Comparison of ENCODE assay signal across 8 mouse cellular contexts in the genomic region with DNA sequence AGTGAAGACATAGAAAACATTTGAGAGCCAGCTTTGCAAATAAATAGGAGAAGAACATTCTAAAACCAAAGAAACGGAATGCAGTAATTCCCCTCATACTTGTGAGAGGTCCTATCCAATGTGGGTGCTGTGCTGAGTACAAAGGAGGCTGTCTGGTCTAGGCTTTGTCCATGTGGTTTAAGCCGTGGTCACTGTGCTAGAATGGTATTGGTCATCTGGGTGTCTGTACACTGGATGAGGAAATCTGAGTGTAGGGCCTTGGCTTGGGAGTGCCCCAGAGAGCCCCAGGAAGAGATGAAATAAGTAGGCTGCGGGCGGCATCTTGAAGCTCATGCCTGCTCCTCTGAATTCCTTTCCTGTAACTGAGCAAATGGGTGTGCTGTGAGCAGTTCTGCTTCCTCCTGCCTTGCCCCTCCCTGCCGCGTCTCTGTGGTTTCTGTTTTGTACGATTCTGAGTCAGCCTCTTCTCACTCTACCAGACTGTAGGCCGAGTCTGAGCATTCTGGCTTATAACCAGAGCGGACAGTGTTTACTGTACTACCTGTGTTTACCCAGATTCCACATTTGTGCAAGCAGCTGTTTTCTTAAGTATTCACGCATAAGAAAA.
A peak's percentile ranks its signal among the peaks of the same experiment; 100 is the strongest.
DNase-seq lines count a peak whose midpoint lies in the region; ATAC-seq lines count a peak whose summit lies in the region.

No protein-coding gene starts in this region.

- ATAC-seq in embryonic facial prominence, embryonic 13.5 days (ENCODE audit: insufficient number of reproducible peaks, insufficient read depth, low FRiP score, low TSS enrichment, low read depth): no peak
- ATAC-seq in CD4-positive, CD25-positive, alpha-beta regulatory T cell, adult 4 months: peak; percentile 98
- ATAC-seq in hindbrain, embryonic 15.5 days (ENCODE audit: low FRiP score, low read depth): no peak
- ATAC-seq in liver, embryonic 15.5 days (ENCODE audit: insufficient read depth): peak; percentile 70

- DNase-seq in embryonic facial prominence, embryonic 10.5 days (ENCODE audit: low spot score): no peak
- peak; percentile 58 for DNase-seq in c-Kit-positive CD71-positive TER-119-positive erythroid progenitor cells, embryonic 14.5 days (ENCODE audit: low spot score)
- DNase-seq in right cerebral cortex, postnatal 25 days: peak; percentile 54
- no peak for DNase-seq in testis, postnatal 10 days (ENCODE audit: low spot score)

- 74% methylated on average over 10 of the region's 10 CpGs for WGBS in embryonic facial prominence, embryonic 13.5 days
- 86% methylated on average over 10 of the region's 10 CpGs for WGBS in embryonic facial prominence, embryonic 10.5 days
- WGBS in hindbrain, embryonic 15.5 days: 84% methylated on average over 10 of the region's 10 CpGs
- 17% methylated on average over 10 of the region's 10 CpGs for WGBS in liver, embryonic 15.5 days (ENCODE audit: insufficient replicate concordance)

- no peak overlapping the region for H3K4me3 ChIP-seq in embryonic facial prominence, embryonic 13.5 days
- H3K4me3 ChIP-seq in embryonic facial prominence, embryonic 10.5 days: no peak overlapping the region
- H3K4me3 ChIP-seq in hindbrain, embryonic 15.5 days: no peak overlapping the region
- peak overlapping the region; percentile 17 for H3K4me3 ChIP-seq in liver, embryonic 15.5 days (replicated peaks)

- peak overlapping the region; percentile 8 for H3K27ac ChIP-seq in embryonic facial prominence, embryonic 13.5 days
- no peak overlapping the region for H3K27ac ChIP-seq in embryonic facial prominence, embryonic 10.5 days (replicated peaks)
- 0 out of 2 replicates have a peak overlapping the region, but pooled peaks have one; percentile 25 for H3K27ac ChIP-seq in hindbrain, embryonic 15.5 days (replicated peaks)
- peak overlapping the region; percentile 71 for H3K27ac ChIP-seq in liver, embryonic 15.5 days (replicated peaks)

- H3K4me1 ChIP-seq in embryonic facial prominence, embryonic 13.5 days: peaks cover 6% of the 10 kb centered on the region
- H3K4me1 ChIP-seq in embryonic facial prominence, embryonic 10.5 days: peaks cover 2% of the 10 kb centered on the region; the same call in 1 of the 2 replicates
- peaks cover 18% of the 10 kb centered on the region for H3K4me1 ChIP-seq in hindbrain, embryonic 15.5 days (replicated peaks)
- H3K4me1 ChIP-seq in liver, embryonic 15.5 days (replicated peaks): peaks cover 25% of the 10 kb centered on the region

- no peaks in the 10 kb centered on the region for H3K27me3 ChIP-seq in embryonic facial prominence, embryonic 13.5 days
- H3K27me3 ChIP-seq in embryonic facial prominence, embryonic 10.5 days (replicated peaks; ENCODE audit: low read depth, poor library complexity, severe bottlenecking): no peaks in the 10 kb centered on the region
- no peaks in the 10 kb centered on the region for H3K27me3 ChIP-seq in hindbrain, embryonic 15.5 days
- H3K27me3 ChIP-seq in liver, embryonic 15.5 days: no peaks in the 10 kb centered on the region

- H3K9me3 ChIP-seq in embryonic facial prominence, embryonic 13.5 days: no peaks in the 10 kb centered on the region
- H3K9me3 ChIP-seq in embryonic facial prominence, embryonic 10.5 days: no peaks in the 10 kb centered on the region
- H3K9me3 ChIP-seq in hindbrain, embryonic 15.5 days: no peaks in the 10 kb centered on the region
- no peaks in the 10 kb centered on the region for H3K9me3 ChIP-seq in liver, embryonic 15.5 days (replicated peaks)

- H3K9ac ChIP-seq in embryonic facial prominence, embryonic 13.5 days: no peak overlapping the region
- no peak overlapping the region for H3K9ac ChIP-seq in hindbrain, embryonic 15.5 days
- H3K9ac ChIP-seq in liver, embryonic 15.5 days: no peak overlapping the region

- H3K36me3 ChIP-seq in embryonic facial prominence, embryonic 13.5 days: peaks cover 23% of the 10 kb centered on the region
- H3K36me3 ChIP-seq in embryonic facial prominence, embryonic 10.5 days (replicated peaks): peaks cover 46% of the 10 kb centered on the region
- H3K36me3 ChIP-seq in hindbrain, embryonic 15.5 days: peaks cover 18% of the 10 kb centered on the region
- 0 out of 2 replicates have a peak, but pooled peaks cover 7% of the 10 kb centered on the region for H3K36me3 ChIP-seq in liver, embryonic 15.5 days (replicated peaks)

- no peak overlapping the region for H3K4me2 ChIP-seq in embryonic facial prominence, embryonic 13.5 days
- H3K4me2 ChIP-seq in hindbrain, embryonic 15.5 days: no peak overlapping the region
- peak overlapping the region; percentile 55 for H3K4me2 ChIP-seq in liver, embryonic 15.5 days

Comparison
In these comparisons a context has a peak if more than half of its experiments do, and no peak if none do; other contexts are left out.
1. ATAC-seq: peak in CD4-positive, CD25-positive, alpha-beta regulatory T cell, adult 4 months (single experiment) and liver, embryonic 15.5 days (single experiment); none in embryonic facial prominence, embryonic 13.5 days (single experiment) and hindbrain, embryonic 15.5 days (single experiment).
2. DNase-seq: peak in c-Kit-positive CD71-positive TER-119-positive erythroid progenitor cells, embryonic 14.5 days (single experiment) and right cerebral cortex, postnatal 25 days (single experiment); none in embryonic facial prominence, embryonic 10.5 days (single experiment) and testis, postnatal 10 days (single experiment).